Mouse (Mus musculus): ENCODE measurements around the gene Samd11. TPM values are rescaled to one million over a fixed set of nuclear protein-coding genes. Genes with fewer than 3 reads are reported as not detected.

Samd11 gene
- 1.3 and 1.4 TPM in 2 replicates for polyA plus RNA-seq (2015; fragmentation: Nextera tagmentation; extraction: Ambion mirVana)

DNA sequence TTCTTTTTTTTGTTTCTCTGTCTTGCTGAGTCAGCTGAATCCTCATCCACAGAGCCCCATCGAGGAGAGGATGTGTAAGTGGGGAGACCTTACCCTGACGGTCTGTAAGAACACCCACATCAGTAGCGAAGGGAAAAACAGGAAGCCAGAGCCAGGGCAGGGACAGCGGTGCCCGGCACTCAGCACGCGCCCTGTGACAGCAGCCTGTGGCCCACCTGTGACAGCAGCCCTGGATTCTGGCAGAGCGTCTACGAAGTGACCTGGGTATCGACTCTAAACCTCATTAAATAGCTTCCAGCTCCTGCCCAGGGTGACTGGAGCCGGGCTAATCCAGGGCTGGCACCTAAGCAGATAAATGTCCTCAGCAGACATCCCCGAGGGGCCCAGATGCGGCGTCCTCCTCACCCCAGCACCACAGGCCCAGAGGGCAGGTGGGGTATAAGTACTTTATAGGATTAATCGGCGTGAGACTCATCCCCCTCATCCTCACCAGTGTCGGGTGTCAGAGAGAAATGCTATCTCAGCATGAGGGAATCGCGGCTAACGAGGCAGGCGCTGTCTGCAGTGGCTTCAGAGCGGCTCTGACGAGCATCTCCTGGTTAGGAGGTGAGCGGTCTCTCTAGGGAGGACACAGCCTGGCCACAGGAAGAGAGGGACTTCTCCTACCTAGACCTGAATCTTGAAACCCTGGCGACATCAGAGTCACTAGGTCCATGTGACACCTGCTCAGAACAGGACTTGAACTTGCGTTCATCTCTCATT, at the start of gene Samd11:
Samd11 (minus strand) TSS at position 580 of the 762 bp plus-strand sequence.
- peaks cover 27% of the 10 kb centered on the region for H3K27me3 ChIP-seq (ENCODE audit: control insufficient read depth, insufficient read depth, low read length)
- no peak within 1 kb of the TSS; the same call in 1 of the 2 replicates for H3K9ac ChIP-seq (ENCODE audit: low read length)
- no peaks in the 10 kb centered on the region for H3K9me3 ChIP-seq (replicated peaks; ENCODE audit: control insufficient read depth, low read length)
- peak within 1 kb of the TSS; percentile 42; the same call in 1 of the 2 replicates for H3K4me2 ChIP-seq (ENCODE audit: low read depth, low read length)
- H3K36me3 ChIP-seq (ENCODE audit: control insufficient read depth, insufficient read depth, low read length): no peaks in the 10 kb centered on the region
- WGBS: 9% methylated on average over 26 of the region's 26 CpGs
- peak within 1 kb of the TSS; percentile 28 for H3K4me3 ChIP-seq (replicated peaks; ENCODE audit: low read length)
- H3K27ac ChIP-seq (ENCODE audit: low read length): no peak within 1 kb of the TSS
- H3K4me1 ChIP-seq (ENCODE audit: control insufficient read depth, insufficient read depth, low read length): peaks cover 8% of the 10 kb centered on the region; the same call in 1 of the 2 replicates
- no peak; the same call in 1 of the 2 replicates for ATAC-seq (ENCODE audit: insufficient read depth, low FRiP score)

DNA sequence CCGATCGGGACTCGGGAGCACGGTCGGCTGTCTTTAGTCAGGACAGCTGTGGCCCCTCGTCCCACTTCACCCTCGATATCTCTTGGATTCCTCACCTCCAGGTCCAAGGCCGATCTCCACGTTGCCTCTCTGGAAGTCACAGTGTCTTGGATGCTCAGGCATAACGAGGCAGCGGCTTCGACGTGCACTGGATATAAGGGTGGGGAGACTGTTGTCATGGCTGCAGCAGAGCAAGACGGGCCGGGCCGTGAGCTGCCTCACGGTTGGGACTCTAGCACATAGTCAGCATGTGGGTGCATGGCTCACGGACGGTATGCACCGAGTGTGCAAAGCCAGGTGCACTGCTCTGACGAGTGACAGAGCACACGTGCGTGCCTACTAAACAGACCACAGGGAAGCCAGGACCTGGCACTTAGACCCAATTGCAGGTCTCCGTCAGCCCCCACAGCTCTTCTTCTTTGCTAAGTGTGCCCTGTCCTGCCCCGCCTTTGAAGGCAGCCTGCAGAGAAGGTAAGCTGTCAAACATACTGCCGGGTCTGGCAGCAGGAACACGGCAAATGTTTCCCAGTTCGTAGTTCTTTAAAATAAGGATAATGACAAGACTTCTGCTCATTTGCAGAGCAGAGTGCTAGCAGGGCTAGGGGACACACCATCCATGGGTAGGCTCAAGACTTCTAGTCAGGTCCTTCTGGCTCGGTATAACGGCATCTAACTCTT, 938 bp downstream of the Samd11 start:
- Histone ChIP-seq H3K9me3 (replicated peaks; ENCODE audit: control insufficient read depth, low read length) (no peaks in the 10 kb centered on the region), H3K27ac (ENCODE audit: low read length) (no peak overlapping the region), H3K4me1 (ENCODE audit: control insufficient read depth, insufficient read depth, low read length) (peaks cover 8% of the 10 kb centered on the region; the same call in 1 of the 2 replicates), H3K9ac (ENCODE audit: low read length) (peak overlapping the region; percentile 52; the same call in 1 of the 2 replicates), H3K36me3 (ENCODE audit: control insufficient read depth, insufficient read depth, low read length) (no peaks in the 10 kb centered on the region), H3K27me3 (ENCODE audit: control insufficient read depth, insufficient read depth, low read length) (peaks cover 27% of the 10 kb centered on the region), H3K4me2 (ENCODE audit: low read depth, low read length) (peak overlapping the region; percentile 42; the same call in 1 of the 2 replicates), H3K4me3 (replicated peaks; ENCODE audit: low read length) (peak overlapping the region; percentile 28)
- ATAC-seq (ENCODE audit: insufficient read depth, low FRiP score): peak; percentile 65; the same call in 1 of the 2 replicates
- 2% methylated on average over 30 of the region's 30 CpGs for WGBS

DNA sequence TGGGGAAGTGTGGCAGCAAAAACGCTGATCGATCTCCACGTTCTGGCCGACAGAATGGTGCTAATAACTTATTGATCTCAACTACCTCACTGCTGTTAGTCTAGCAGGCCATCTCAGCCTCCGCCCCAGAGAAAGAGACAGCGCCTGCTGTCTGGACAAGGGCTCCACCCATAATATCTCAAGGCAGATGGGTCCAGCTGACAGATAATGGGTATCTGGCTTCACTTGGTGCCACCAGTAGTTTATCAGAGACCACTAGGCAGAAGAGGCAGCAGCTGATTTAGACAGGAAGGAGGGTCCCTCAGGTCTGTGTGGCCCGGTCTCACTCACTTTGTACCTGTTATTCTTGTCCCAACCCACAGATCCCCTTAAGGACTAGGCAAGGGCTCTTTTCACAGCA, 2.4 kb downstream of the Samd11 start:
- H3K4me2 ChIP-seq (ENCODE audit: low read depth, low read length): no peak overlapping the region
- H3K36me3 ChIP-seq (ENCODE audit: control insufficient read depth, insufficient read depth, low read length): no peaks in the 10 kb centered on the region
- no peaks in the 10 kb centered on the region for H3K9me3 ChIP-seq (replicated peaks; ENCODE audit: control insufficient read depth, low read length)
- 36% methylated on average over 7 of the region's 7 CpGs for WGBS
- H3K27me3 ChIP-seq (ENCODE audit: control insufficient read depth, insufficient read depth, low read length): peaks cover 27% of the 10 kb centered on the region
- no peak overlapping the region for H3K4me3 ChIP-seq (replicated peaks; ENCODE audit: low read length)
- ATAC-seq (ENCODE audit: insufficient read depth, low FRiP score): peak; percentile 47; the same call in 1 of the 2 replicates
- no peak overlapping the region for H3K27ac ChIP-seq (ENCODE audit: low read length)
- H3K9ac ChIP-seq (ENCODE audit: low read length): no peak overlapping the region
- peaks cover 8% of the 10 kb centered on the region; the same call in 1 of the 2 replicates for H3K4me1 ChIP-seq (ENCODE audit: control insufficient read depth, insufficient read depth, low read length)

DNA sequence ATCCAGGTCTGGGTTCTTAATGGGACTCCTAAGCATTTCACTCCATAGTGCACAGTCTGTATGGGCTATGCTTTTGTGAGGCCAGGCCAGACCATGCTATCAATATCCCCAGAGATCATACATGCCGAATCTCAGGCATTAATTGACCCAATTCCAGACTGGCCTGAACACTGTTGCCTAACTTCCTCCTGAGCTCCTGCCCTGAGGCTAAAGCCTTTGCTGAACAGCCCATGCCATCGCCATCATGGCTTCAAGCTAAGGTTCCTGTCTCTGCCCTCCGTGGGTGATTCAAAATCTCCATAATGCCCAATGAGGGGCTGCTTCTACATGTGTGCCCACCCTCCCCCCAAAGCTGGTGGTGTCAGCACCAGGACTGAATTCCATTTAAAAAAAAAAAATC, 2.8 kb downstream of the Samd11 start:
- H3K4me3 ChIP-seq (replicated peaks; ENCODE audit: low read length): no peak overlapping the region
- H3K27ac ChIP-seq (ENCODE audit: low read length): no peak overlapping the region
- H3K9ac ChIP-seq (ENCODE audit: low read length): no peak overlapping the region
- no peaks in the 10 kb centered on the region for H3K36me3 ChIP-seq (ENCODE audit: control insufficient read depth, insufficient read depth, low read length)
- H3K9me3 ChIP-seq (replicated peaks; ENCODE audit: control insufficient read depth, low read length): no peaks in the 10 kb centered on the region
- H3K4me1 ChIP-seq (ENCODE audit: control insufficient read depth, insufficient read depth, low read length): peaks cover 8% of the 10 kb centered on the region; the same call in 1 of the 2 replicates
- H3K4me2 ChIP-seq (ENCODE audit: low read depth, low read length): no peak overlapping the region
- H3K27me3 ChIP-seq (ENCODE audit: control insufficient read depth, insufficient read depth, low read length): peaks cover 27% of the 10 kb centered on the region
- WGBS: 34% methylated on average over 3 of the region's 3 CpGs
- ATAC-seq (ENCODE audit: insufficient read depth, low FRiP score): no peak

DNA sequence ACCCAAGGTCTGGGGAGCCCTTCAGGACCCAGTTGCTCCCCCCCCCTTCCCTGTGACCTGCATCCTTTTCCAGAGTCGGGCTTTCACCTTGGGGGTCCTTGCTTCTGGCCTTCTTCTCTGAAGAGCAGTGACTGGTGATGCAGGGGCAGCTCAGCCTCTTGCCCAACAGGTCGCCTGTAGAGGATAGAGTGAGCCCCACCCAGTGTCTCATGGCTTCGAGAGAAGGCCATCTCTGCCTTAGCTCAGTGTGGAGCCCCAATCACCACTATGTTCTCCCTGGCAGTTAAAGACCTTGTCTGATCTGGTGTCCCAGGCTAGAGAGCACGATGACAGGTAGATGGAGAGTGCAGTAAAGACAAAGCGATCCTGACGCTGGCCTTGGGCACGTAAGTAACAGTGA, 3.3 kb downstream of the Samd11 start:
- Histone ChIP-seq H3K4me3 (replicated peaks; ENCODE audit: low read length) (no peak overlapping the region), H3K4me1 (ENCODE audit: control insufficient read depth, insufficient read depth, low read length) (peaks cover 8% of the 10 kb centered on the region; the same call in 1 of the 2 replicates), H3K27me3 (ENCODE audit: control insufficient read depth, insufficient read depth, low read length) (peaks cover 27% of the 10 kb centered on the region), H3K27ac (ENCODE audit: low read length) (no peak overlapping the region), H3K36me3 (ENCODE audit: control insufficient read depth, insufficient read depth, low read length) (no peaks in the 10 kb centered on the region), H3K4me2 (ENCODE audit: low read depth, low read length) (no peak overlapping the region), H3K9me3 (replicated peaks; ENCODE audit: control insufficient read depth, low read length) (no peaks in the 10 kb centered on the region), H3K9ac (ENCODE audit: low read length) (no peak overlapping the region)
- no peak for ATAC-seq (ENCODE audit: insufficient read depth, low FRiP score)
- 34% methylated on average over 7 of the region's 7 CpGs for WGBS

DNA sequence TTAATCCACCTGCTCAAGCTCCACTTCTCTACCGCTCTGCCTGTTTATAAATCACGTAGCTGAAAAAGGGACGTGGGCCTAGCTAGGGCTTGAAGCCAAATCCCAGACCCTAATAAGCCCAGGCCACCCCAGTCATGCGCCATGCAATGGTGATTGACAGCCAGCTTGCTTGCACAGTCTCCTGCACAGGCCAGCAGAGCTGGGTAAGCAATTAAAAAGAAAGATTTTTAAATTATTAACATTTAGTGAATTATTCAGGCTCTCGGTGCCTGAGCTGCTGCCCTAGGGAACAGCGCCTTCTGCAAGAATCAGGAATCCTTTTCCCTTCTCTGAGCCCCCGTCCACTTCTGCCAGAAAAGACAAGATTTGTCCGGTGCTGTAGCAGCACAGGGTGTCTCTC, 4.4 kb downstream of the Samd11 start:
- H3K4me1 ChIP-seq (ENCODE audit: control insufficient read depth, insufficient read depth, low read length): peaks cover 8% of the 10 kb centered on the region; the same call in 1 of the 2 replicates
- H3K9me3 ChIP-seq (replicated peaks; ENCODE audit: control insufficient read depth, low read length): no peaks in the 10 kb centered on the region
- peaks cover 3% of the 10 kb centered on the region; the same call in 1 of the 2 replicates for H3K36me3 ChIP-seq (ENCODE audit: control insufficient read depth, insufficient read depth, low read length)
- no peak for ATAC-seq (ENCODE audit: insufficient read depth, low FRiP score)
- 51% methylated on average over 8 of the region's 8 CpGs for WGBS
- peaks cover 27% of the 10 kb centered on the region for H3K27me3 ChIP-seq (ENCODE audit: control insufficient read depth, insufficient read depth, low read length)
- no peak overlapping the region for H3K4me3 ChIP-seq (replicated peaks; ENCODE audit: low read length)
- H3K4me2 ChIP-seq (ENCODE audit: low read depth, low read length): no peak overlapping the region
- no peak overlapping the region for H3K27ac ChIP-seq (ENCODE audit: low read length)
- no peak overlapping the region for H3K9ac ChIP-seq (ENCODE audit: low read length)

DNA sequence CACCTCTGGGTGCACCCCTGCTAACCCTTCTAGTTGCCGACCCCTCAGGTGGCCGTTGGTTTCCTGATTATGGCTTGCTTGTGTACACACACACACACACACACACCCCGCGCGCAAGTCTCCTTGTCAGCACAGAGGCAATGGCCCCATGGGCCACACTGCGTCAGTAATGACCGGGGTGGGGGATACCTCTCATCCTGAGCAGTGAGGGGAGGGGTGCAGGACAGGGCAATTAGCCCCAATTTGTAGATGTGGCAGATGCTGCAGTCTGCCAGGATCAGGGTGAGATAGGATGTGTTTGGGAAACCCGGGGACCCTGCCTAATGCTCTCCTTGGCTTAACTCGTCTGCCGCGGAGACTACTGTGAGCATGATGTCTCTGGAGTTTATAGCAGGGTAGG, 5.9 kb downstream of the Samd11 start:
- peak; percentile 14; the same call in 1 of the 2 replicates for ATAC-seq (ENCODE audit: insufficient read depth, low FRiP score)
- WGBS: 59% methylated on average over 11 of the region's 11 CpGs

DNA sequence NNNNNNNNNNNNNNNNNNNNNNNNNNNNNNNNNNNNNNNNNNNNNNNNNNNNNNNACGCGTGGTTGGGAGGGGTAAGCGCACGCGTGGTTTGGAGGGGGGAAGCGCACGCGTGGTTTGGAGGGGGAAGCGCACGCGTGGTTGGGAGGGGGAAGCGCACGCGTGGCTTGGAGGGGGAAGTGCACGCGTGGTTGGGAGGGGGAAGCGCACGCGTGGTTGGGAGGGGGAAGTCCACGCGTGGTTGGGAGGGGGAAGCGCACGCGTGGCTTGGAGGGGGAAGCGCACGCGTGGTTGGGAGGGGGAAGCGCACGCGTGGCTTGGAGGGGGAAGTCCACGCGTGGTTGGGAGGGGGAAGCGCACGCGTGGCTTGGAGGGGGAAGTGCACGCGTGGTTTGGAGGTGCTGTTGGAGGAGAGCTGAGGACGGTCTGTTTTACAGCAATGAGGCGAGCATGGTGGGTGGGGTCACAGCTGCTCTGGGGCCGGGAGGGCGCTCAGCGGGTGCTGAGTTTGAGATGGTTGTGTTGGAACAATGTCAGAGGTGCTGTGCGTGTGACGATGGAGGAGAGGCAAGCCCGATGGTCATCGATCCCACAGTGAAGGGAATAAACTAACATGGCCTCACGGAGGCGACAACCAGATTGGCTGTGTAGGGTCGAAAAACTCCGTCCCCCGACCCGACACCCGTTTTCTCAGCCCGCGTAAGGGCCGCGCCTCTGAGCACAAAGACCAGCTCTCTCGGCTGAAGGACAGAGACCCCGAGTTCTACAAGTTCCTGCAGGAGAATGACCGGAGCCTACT, 18.6 kb downstream of the Samd11 start:
- Histone ChIP-seq H3K9ac (ENCODE audit: low read length) (peak overlapping the region; percentile 87), H3K27me3 (ENCODE audit: control insufficient read depth, insufficient read depth, low read length) (no peaks in the 10 kb centered on the region), H3K36me3 (ENCODE audit: control insufficient read depth, insufficient read depth, low read length) (peaks cover 24% of the 10 kb centered on the region), H3K4me3 (replicated peaks; ENCODE audit: low read length) (peak overlapping the region; percentile 95), H3K4me1 (ENCODE audit: control insufficient read depth, insufficient read depth, low read length) (peaks cover 8% of the 10 kb centered on the region), H3K27ac (ENCODE audit: low read length) (peak overlapping the region; percentile 95; the same call in 1 of the 2 replicates), H3K9me3 (replicated peaks; ENCODE audit: control insufficient read depth, low read length) (no peaks in the 10 kb centered on the region), H3K4me2 (ENCODE audit: low read depth, low read length) (peak overlapping the region; percentile 76)
- ATAC-seq (ENCODE audit: insufficient read depth, low FRiP score): no peak
- WGBS: 21% methylated on average over 55 of the region's 60 CpGs

More for the DNA sequence above, 5.9 kb downstream of the Samd11 start:
- H3K36me3 ChIP-seq (ENCODE audit: control insufficient read depth, insufficient read depth, low read length): peaks cover 6% of the 10 kb centered on the region; the same call in 1 of the 2 replicates
- H3K4me2 ChIP-seq (ENCODE audit: low read depth, low read length): no peak overlapping the region
- no peaks in the 10 kb centered on the region for H3K9me3 ChIP-seq (replicated peaks; ENCODE audit: control insufficient read depth, low read length)
- H3K27ac ChIP-seq (ENCODE audit: low read length): no peak overlapping the region
- H3K4me3 ChIP-seq (replicated peaks; ENCODE audit: low read length): no peak overlapping the region
- H3K9ac ChIP-seq (ENCODE audit: low read length): no peak overlapping the region
- H3K4me1 ChIP-seq (ENCODE audit: control insufficient read depth, insufficient read depth, low read length): peaks cover 4% of the 10 kb centered on the region; the same call in 1 of the 2 replicates
- H3K27me3 ChIP-seq (ENCODE audit: control insufficient read depth, insufficient read depth, low read length): peaks cover 14% of the 10 kb centered on the region

All from stomach, embryonic 16.5 days (tissue).